Mouse (Mus musculus) spleen, postnatal 4 days (tissue): ENCODE data around the gene Mrpl48.

Source experiments
- DNase-seq, 2 experiments: peaks; one replicate each; pipeline ENCODE4 v3.0.0; 2022; ENCODE audit warnings: low spot score in 2 of 2

The Mrpl48 gene

DNA sequence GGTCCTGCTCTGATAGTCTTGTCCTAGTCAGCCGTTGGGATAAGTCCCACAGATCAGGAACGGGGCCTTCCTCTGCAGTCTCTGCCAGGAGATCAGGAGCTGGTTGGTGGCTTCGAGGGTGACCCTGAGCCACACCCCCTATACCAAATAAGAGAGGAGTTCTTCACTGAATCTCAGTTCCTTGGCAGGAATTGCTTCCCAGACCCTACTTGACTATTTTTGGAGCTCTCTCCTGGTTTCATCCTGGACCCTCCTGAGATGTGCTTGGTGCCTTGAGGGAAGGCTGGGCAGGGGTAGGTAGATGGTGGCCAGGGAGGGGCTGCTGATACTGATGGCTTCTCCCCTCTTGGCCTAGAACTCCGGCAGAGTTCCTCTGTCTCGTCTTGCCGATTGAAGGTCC lies 111.7 kb downstream of the Mrpl48 start:
- no peak for DNase-seq
